Mouse (Mus musculus) limb, embryonic 10.5 days (tissue): ENCODE measurements around the gene Sycn. TPM values are rescaled to one million over a fixed set of nuclear protein-coding genes. Genes with fewer than 3 reads are reported as not detected.
A peak's percentile ranks its signal among the peaks of the same experiment; 100 is the strongest.

ENCODE experiments used
- DNase-seq: peaks from one replicate; pipeline ENCODE4 v3.0.0-alpha.2; 2017; ENCODE audit warnings: low spot score
- H3K27ac ChIP-seq: fragments of 300-500 bp; sonication (generic); 2 replicates; pipeline ENCODE4 v1.5.1; 2016; ENCODE audit warnings: mild to moderate bottlenecking
- H3K27me3 ChIP-seq: fragments of 300-500 bp; sonication (generic); 2 replicates; pipeline ENCODE4 v1.6.1; 2016; ENCODE audit warnings: low read depth, mild to moderate bottlenecking; ENCODE audit not compliant: poor library complexity, severe bottlenecking
- H3K36me3 ChIP-seq: fragments of 300-500 bp; sonication (generic); 2 replicates; pipeline ENCODE4 v1.6.1; 2016; ENCODE audit warnings: mild to moderate bottlenecking, moderate library complexity
- H3K4me1 ChIP-seq: fragments of 300-500 bp; sonication (generic); 2 replicates; pipeline ENCODE4 v1.6.1; 2016
- H3K4me3 ChIP-seq: fragments of 300-500 bp; sonication (generic); 2 replicates; pipeline ENCODE4 v1.5.1; 2016; ENCODE audit warnings: mild to moderate bottlenecking, moderate library complexity
- H3K9me3 ChIP-seq: fragments of 300-500 bp; sonication (generic); replicated peaks from 2 replicates; pipeline ENCODE4 v1.6.1; 2016; ENCODE audit warnings: mild to moderate bottlenecking
- WGBS: fragments of 180-500 bp; shearing (Covaris S2); methylation state at CpG from one replicate; pipeline ENCODE4 v1.1.7; 2016; 5-methylcytosine and 5-hydroxymethylcytosine counted together
- polyA plus RNA-seq: library from polyadenylated mRNA; unstranded; fragments of >200 nt; fragmentation: Nextera tagmentation; extraction: Ambion mirVana; gene quantifications from 2 replicates; pipeline ENCODE4 v1.2.1, GENCODE M21; 2016

The Sycn gene
- polyA plus RNA-seq, 1 experiment from 2014 or later = not detected

- WGBS = 97% methylated on average over 13 of the region's 13 CpGs
- H3K4me1 ChIP-seq = peaks cover 9% of the 10 kb centered on the region; the same call in 1 of the 2 replicates
- no peak overlapping the region for H3K4me3 ChIP-seq
- no peaks in the 10 kb centered on the region for H3K9me3 ChIP-seq
- H3K36me3 ChIP-seq = peaks cover 96% of the 10 kb centered on the region
- no peak for DNase-seq
- no peaks in the 10 kb centered on the region for H3K27me3 ChIP-seq
- no peak overlapping the region for H3K27ac ChIP-seq
Observed at GRCm38 (mm10) chr7:28562951-28563350, 22.3 kb downstream of the Sycn start.

- WGBS = 81% methylated on average over 5 of the region's 5 CpGs
- Histone ChIP-seq H3K9me3 (no peaks in the 10 kb centered on the region), H3K4me3 (no peak overlapping the region), H3K36me3 (peaks cover 98% of the 10 kb centered on the region), H3K27me3 (no peaks in the 10 kb centered on the region), H3K4me1 (peaks cover 4% of the 10 kb centered on the region; the same call in 1 of the 2 replicates), H3K27ac (no peak overlapping the region)
- no peak for DNase-seq
Observed at GRCm38 (mm10) chr7:28565407-28565806, 24.7 kb downstream of the Sycn start.

- peaks cover 20% of the 10 kb centered on the region for H3K4me1 ChIP-seq
- H3K9me3 ChIP-seq = no peaks in the 10 kb centered on the region
- no peak overlapping the region for H3K4me3 ChIP-seq
- no peak for DNase-seq
- no peaks in the 10 kb centered on the region for H3K27me3 ChIP-seq
- WGBS = 91% methylated on average over 4 of the region's 4 CpGs
- H3K27ac ChIP-seq = no peak overlapping the region
- peaks cover 78% of the 10 kb centered on the region for H3K36me3 ChIP-seq
Observed at GRCm38 (mm10) chr7:28567539-28567938, 26.9 kb downstream of the Sycn start.

- Histone ChIP-seq H3K36me3 (peaks cover 71% of the 10 kb centered on the region), H3K27me3 (no peaks in the 10 kb centered on the region), H3K27ac (no peak overlapping the region), H3K9me3 (no peaks in the 10 kb centered on the region), H3K4me3 (no peak overlapping the region), H3K4me1 (peaks cover 21% of the 10 kb centered on the region)
- DNase-seq = peak; percentile 71
Observed at GRCm38 (mm10) chr7:28568253-28568652, 27.6 kb downstream of the Sycn start.

GRCm38 (mm10) chr7:28570291-28570981 lies 29.8 kb downstream of the Sycn start:
- Histone ChIP-seq H3K27me3 (no peaks in the 10 kb centered on the region), H3K9me3 (no peaks in the 10 kb centered on the region), H3K4me1 (peaks cover 26% of the 10 kb centered on the region), H3K4me3 (no peak overlapping the region), H3K27ac (peak overlapping the region; percentile 66; the same call in 1 of the 2 replicates), H3K36me3 (peaks cover 52% of the 10 kb centered on the region)
- DNase-seq = peak; percentile 51
- 65% methylated on average over 12 of the region's 12 CpGs for WGBS

- no peaks in the 10 kb centered on the region for H3K27me3 ChIP-seq
- peaks cover 33% of the 10 kb centered on the region for H3K4me1 ChIP-seq
- H3K9me3 ChIP-seq = no peaks in the 10 kb centered on the region
- peaks cover 45% of the 10 kb centered on the region for H3K36me3 ChIP-seq
- WGBS = 46% methylated on average over 5 of the region's 5 CpGs
- peak overlapping the region; percentile 66; the same call in 1 of the 2 replicates for H3K27ac ChIP-seq
- no peak overlapping the region for H3K4me3 ChIP-seq
- DNase-seq = no peak
Observed at GRCm38 (mm10) chr7:28570982-28571682, 30.4 kb downstream of the Sycn start.

GRCm38 (mm10) chr7:28572689-28573088 lies 32.0 kb downstream of the Sycn start:
- Histone ChIP-seq H3K36me3 (peaks cover 30% of the 10 kb centered on the region), H3K27me3 (no peaks in the 10 kb centered on the region), H3K9me3 (no peaks in the 10 kb centered on the region), H3K4me3 (no peak overlapping the region), H3K4me1 (peaks cover 49% of the 10 kb centered on the region), H3K27ac (no peak overlapping the region)
- no peak for DNase-seq
- WGBS = 88% methylated on average over 5 of the region's 5 CpGs

GRCm38 (mm10) chr7:28573236-28573635 lies 32.6 kb downstream of the Sycn start:
- H3K27me3 ChIP-seq = no peaks in the 10 kb centered on the region
- peaks cover 24% of the 10 kb centered on the region for H3K36me3 ChIP-seq
- H3K4me3 ChIP-seq = no peak overlapping the region
- no peak overlapping the region for H3K27ac ChIP-seq
- peaks cover 54% of the 10 kb centered on the region for H3K4me1 ChIP-seq
- no peak for DNase-seq
- WGBS = 89% methylated on average over 3 of the region's 3 CpGs
- H3K9me3 ChIP-seq = no peaks in the 10 kb centered on the region

- 94% methylated on average over 11 of the region's 11 CpGs for WGBS
- no peak for DNase-seq
- H3K4me1 ChIP-seq = peaks cover 62% of the 10 kb centered on the region
- H3K4me3 ChIP-seq = no peak overlapping the region
- no peak overlapping the region for H3K27ac ChIP-seq
- H3K36me3 ChIP-seq = peaks cover 11% of the 10 kb centered on the region
- no peaks in the 10 kb centered on the region for H3K9me3 ChIP-seq
- no peaks in the 10 kb centered on the region for H3K27me3 ChIP-seq
Observed at GRCm38 (mm10) chr7:28575597-28575996, 34.9 kb downstream of the Sycn start.

- Histone ChIP-seq H3K36me3 (peaks cover 14% of the 10 kb centered on the region), H3K4me3 (no peak overlapping the region), H3K4me1 (peaks cover 54% of the 10 kb centered on the region), H3K27ac (peak overlapping the region; percentile 14; the same call in 1 of the 2 replicates), H3K9me3 (no peaks in the 10 kb centered on the region), H3K27me3 (no peaks in the 10 kb centered on the region)
- DNase-seq = no peak
- 70% methylated on average over 5 of the region's 5 CpGs for WGBS
Observed at GRCm38 (mm10) chr7:28576271-28576914, 35.7 kb downstream of the Sycn start.

- DNase-seq = no peak
- Histone ChIP-seq H3K9me3 (no peaks in the 10 kb centered on the region), H3K27ac (no peak overlapping the region), H3K36me3 (peaks cover 19% of the 10 kb centered on the region), H3K4me1 (peaks cover 44% of the 10 kb centered on the region), H3K4me3 (no peak overlapping the region), H3K27me3 (no peaks in the 10 kb centered on the region)
- WGBS = 79% methylated on average over 9 of the region's 9 CpGs
Observed at GRCm38 (mm10) chr7:28577826-28578542, 37.3 kb downstream of the Sycn start.

GRCm38 (mm10) chr7:28578543-28579053 lies 37.9 kb downstream of the Sycn start:
- Histone ChIP-seq H3K4me1 (peaks cover 47% of the 10 kb centered on the region), H3K4me3 (no peak overlapping the region), H3K36me3 (peaks cover 22% of the 10 kb centered on the region), H3K27me3 (no peaks in the 10 kb centered on the region), H3K27ac (no peak overlapping the region), H3K9me3 (no peaks in the 10 kb centered on the region)
- WGBS = 74% methylated on average over 5 of the region's 5 CpGs
- no peak for DNase-seq
